Mouse (Mus musculus) forebrain, embryonic 13.5 days (tissue): ENCODE data around the gene Jmjd1c. TPM values are rescaled to one million over a fixed set of nuclear protein-coding genes. Genes with fewer than 3 reads are reported as not detected.

Experiments
- ATAC-seq: fragments of 200-750 bp; cut with Nextera tagmentation; 2 replicates; pipeline ENCODE4 v1.8.0; 2017
- H3K27ac ChIP-seq: fragments of 300-500 bp; sonication (generic); 2 replicates; pipeline ENCODE4 v1.5.1; 2015; ENCODE audit warnings: inconsistent platforms, mild to moderate bottlenecking, moderate library complexity
- H3K27me3 ChIP-seq: fragments of 300-500 bp; sonication (generic); 2 replicates; pipeline ENCODE4 v1.6.1; 2015; ENCODE audit warnings: mild to moderate bottlenecking, inconsistent platforms
- H3K36me3 ChIP-seq: fragments of 300-500 bp; sonication (generic); 2 replicates; pipeline ENCODE4 v1.6.1; 2015; ENCODE audit warnings: mild to moderate bottlenecking, inconsistent platforms; ENCODE audit not compliant: poor library complexity, severe bottlenecking
- H3K4me1 ChIP-seq: fragments of 300-500 bp; sonication (generic); 2 replicates; pipeline ENCODE4 v1.6.1; 2015; ENCODE audit warnings: inconsistent platforms
- H3K4me2 ChIP-seq: fragments of 300-500 bp; sonication (generic); 2 replicates; pipeline ENCODE4 v1.6.1; 2015; ENCODE audit warnings: inconsistent platforms, mild to moderate bottlenecking, moderate library complexity
- H3K4me3 ChIP-seq: fragments of 300-500 bp; sonication (generic); 2 replicates; pipeline ENCODE4 v1.5.1; 2015; ENCODE audit warnings: mild to moderate bottlenecking, inconsistent platforms
- H3K9ac ChIP-seq: fragments of 300-500 bp; sonication (generic); 2 replicates; pipeline ENCODE4 v1.6.1; 2015; ENCODE audit warnings: mild to moderate bottlenecking, inconsistent platforms
- H3K9me3 ChIP-seq: fragments of 300-500 bp; sonication (generic); replicated peaks from 2 replicates; pipeline ENCODE4 v1.6.1; 2016; ENCODE audit warnings: inconsistent platforms
- whole genome bisulfite sequencing: fragments of 180-500 bp; shearing (Covaris S2); methylation state at CpG from one replicate; pipeline ENCODE4 v1.1.7; 2015; 5-methylcytosine and 5-hydroxymethylcytosine counted together
- polyA plus RNA-seq: library from polyadenylated mRNA; unstranded; fragments of >200 nt; fragmentation: Nextera tagmentation; extraction: Ambion mirVana; gene quantifications from 2 replicates; pipeline ENCODE4 v1.2.1, GENCODE M21; 2015

Gene Jmjd1c
- polyA plus RNA-seq, 1 experiment from 2014 or later: 49.6 TPM

- H3K9me3 ChIP-seq: no peaks in the 10 kb centered on the region
- no peak overlapping the region for H3K4me3 ChIP-seq
- no peak for ATAC-seq
- no peaks in the 10 kb centered on the region for H3K36me3 ChIP-seq
- H3K27ac ChIP-seq: no peak overlapping the region
- peaks cover 11% of the 10 kb centered on the region for H3K4me1 ChIP-seq
- no peaks in the 10 kb centered on the region for H3K27me3 ChIP-seq
- WGBS: 96% methylated on average over 11 of the region's 11 CpGs
- no peak overlapping the region for H3K9ac ChIP-seq
- no peak overlapping the region for H3K4me2 ChIP-seq
These were observed 108.9 kb downstream of the Jmjd1c start for GRCm38 (mm10) chr10:67204652-67205407.

- no peak for ATAC-seq
- no peaks in the 10 kb centered on the region for H3K9me3 ChIP-seq
- WGBS: 82% methylated on average over 2 of the region's 2 CpGs
- H3K27me3 ChIP-seq: no peaks in the 10 kb centered on the region
- no peak overlapping the region for H3K27ac ChIP-seq
- no peak overlapping the region for H3K4me3 ChIP-seq
- H3K9ac ChIP-seq: no peak overlapping the region
- 0 out of 2 replicates have a peak, but pooled peaks cover 4% of the 10 kb centered on the region for H3K4me1 ChIP-seq
- no peak overlapping the region for H3K4me2 ChIP-seq
- H3K36me3 ChIP-seq: no peaks in the 10 kb centered on the region
These were observed 112.0 kb downstream of the Jmjd1c start for GRCm38 (mm10) chr10:67207931-67208330.

GRCm38 (mm10) chr10:67209916-67210675 lies 114.2 kb downstream of the Jmjd1c start:
- Histone ChIP-seq H3K27me3 (no peaks in the 10 kb centered on the region), H3K27ac (no peak overlapping the region), H3K4me3 (no peak overlapping the region), H3K36me3 (no peaks in the 10 kb centered on the region), H3K9ac (no peak overlapping the region), H3K9me3 (no peaks in the 10 kb centered on the region), H3K4me2 (no peak overlapping the region), H3K4me1 (peaks cover 18% of the 10 kb centered on the region)
- ATAC-seq: no peak
- WGBS: 85% methylated on average over 4 of the region's 4 CpGs

- no peak for ATAC-seq
- no peak overlapping the region for H3K27ac ChIP-seq
- H3K9me3 ChIP-seq: no peaks in the 10 kb centered on the region
- H3K4me1 ChIP-seq: peaks cover 14% of the 10 kb centered on the region
- no peak overlapping the region for H3K4me2 ChIP-seq
- H3K9ac ChIP-seq: no peak overlapping the region
- no peak overlapping the region for H3K4me3 ChIP-seq
- no peaks in the 10 kb centered on the region for H3K27me3 ChIP-seq
- 96% methylated on average over 5 of the region's 5 CpGs for WGBS
- H3K36me3 ChIP-seq: no peaks in the 10 kb centered on the region
These were observed 116.1 kb downstream of the Jmjd1c start for GRCm38 (mm10) chr10:67212031-67212430.

GRCm38 (mm10) chr10:67213720-67214119 lies 117.8 kb downstream of the Jmjd1c start:
- H3K36me3 ChIP-seq: peaks cover 3% of the 10 kb centered on the region
- peaks cover 14% of the 10 kb centered on the region for H3K4me1 ChIP-seq
- no peak overlapping the region for H3K4me3 ChIP-seq
- no peaks in the 10 kb centered on the region for H3K27me3 ChIP-seq
- 29% methylated on average over 1 of the region's 1 CpGs for WGBS
- no peak overlapping the region for H3K27ac ChIP-seq
- no peak overlapping the region for H3K4me2 ChIP-seq
- H3K9me3 ChIP-seq: no peaks in the 10 kb centered on the region
- no peak overlapping the region for H3K9ac ChIP-seq
- ATAC-seq: no peak

GRCm38 (mm10) chr10:67215133-67215532 lies 119.2 kb downstream of the Jmjd1c start:
- WGBS: 76% methylated on average over 4 of the region's 4 CpGs

GRCm38 (mm10) chr10:67216872-67217271 lies 120.9 kb downstream of the Jmjd1c start:
- ATAC-seq: no peak
- H3K27ac ChIP-seq: no peak overlapping the region
- 74% methylated on average over 3 of the region's 3 CpGs for WGBS

More at GRCm38 (mm10) chr10:67215133-67215532, 119.2 kb downstream of the Jmjd1c start:
- H3K27me3 ChIP-seq: no peaks in the 10 kb centered on the region
- no peak overlapping the region for H3K27ac ChIP-seq
- no peaks in the 10 kb centered on the region for H3K9me3 ChIP-seq
- no peak for ATAC-seq
- no peak overlapping the region for H3K9ac ChIP-seq
- H3K36me3 ChIP-seq: peaks cover 17% of the 10 kb centered on the region
- H3K4me2 ChIP-seq: no peak overlapping the region
- no peak overlapping the region for H3K4me3 ChIP-seq
- H3K4me1 ChIP-seq: peaks cover 14% of the 10 kb centered on the region

GRCm38 (mm10) chr10:67218873-67219565 lies 123.1 kb downstream of the Jmjd1c start:
- Histone ChIP-seq H3K36me3 (peaks cover 28% of the 10 kb centered on the region), H3K4me2 (no peak overlapping the region), H3K27me3 (no peaks in the 10 kb centered on the region), H3K4me3 (no peak overlapping the region), H3K9ac (no peak overlapping the region), H3K9me3 (no peaks in the 10 kb centered on the region), H3K4me1 (peaks cover 6% of the 10 kb centered on the region), H3K27ac (no peak overlapping the region)
- no peak for ATAC-seq
- 95% methylated on average over 18 of the region's 18 CpGs for WGBS

More at GRCm38 (mm10) chr10:67216872-67217271, 120.9 kb downstream of the Jmjd1c start:
- H3K9me3 ChIP-seq: no peaks in the 10 kb centered on the region
- H3K4me2 ChIP-seq: no peak overlapping the region
- no peak overlapping the region for H3K4me3 ChIP-seq
- H3K27me3 ChIP-seq: no peaks in the 10 kb centered on the region
- no peak overlapping the region for H3K9ac ChIP-seq
- peaks cover 25% of the 10 kb centered on the region for H3K36me3 ChIP-seq
- peaks cover 14% of the 10 kb centered on the region for H3K4me1 ChIP-seq

- Histone ChIP-seq H3K9ac (no peak overlapping the region), H3K27me3 (no peaks in the 10 kb centered on the region), H3K4me2 (no peak overlapping the region), H3K36me3 (peaks cover 40% of the 10 kb centered on the region), H3K4me3 (no peak overlapping the region), H3K27ac (no peak overlapping the region), H3K9me3 (no peaks in the 10 kb centered on the region), H3K4me1 (no peaks in the 10 kb centered on the region; the same call in 1 of the 2 replicates)
- WGBS: 79% methylated on average over 4 of the region's 4 CpGs
- ATAC-seq: no peak
These were observed 124.3 kb downstream of the Jmjd1c start for GRCm38 (mm10) chr10:67220251-67220650.

- no peaks in the 10 kb centered on the region; the same call in 1 of the 2 replicates for H3K4me1 ChIP-seq
- H3K9ac ChIP-seq: no peak overlapping the region
- H3K9me3 ChIP-seq: no peaks in the 10 kb centered on the region
- no peak overlapping the region for H3K4me2 ChIP-seq
- H3K4me3 ChIP-seq: no peak overlapping the region
- peaks cover 50% of the 10 kb centered on the region for H3K36me3 ChIP-seq
- H3K27ac ChIP-seq: no peak overlapping the region
- WGBS: 44% methylated on average over 5 of the region's 5 CpGs
- H3K27me3 ChIP-seq: no peaks in the 10 kb centered on the region
- ATAC-seq: no peak
These were observed 125.4 kb downstream of the Jmjd1c start for GRCm38 (mm10) chr10:67221284-67221683.

GRCm38 (mm10) chr10:67223942-67224341 lies 128.0 kb downstream of the Jmjd1c start:
- peaks cover 54% of the 10 kb centered on the region for H3K36me3 ChIP-seq

GRCm38 (mm10) chr10:67225528-67225927 lies 129.6 kb downstream of the Jmjd1c start:
- WGBS: 93% methylated on average over 6 of the region's 6 CpGs
- no peak overlapping the region for H3K4me2 ChIP-seq
- peaks cover 45% of the 10 kb centered on the region for H3K36me3 ChIP-seq
- no peak for ATAC-seq
- H3K9ac ChIP-seq: no peak overlapping the region
- no peaks in the 10 kb centered on the region for H3K27me3 ChIP-seq
- H3K9me3 ChIP-seq: no peaks in the 10 kb centered on the region
- no peak overlapping the region for H3K4me3 ChIP-seq
- no peak overlapping the region for H3K27ac ChIP-seq
- H3K4me1 ChIP-seq: no peaks in the 10 kb centered on the region; the same call in 1 of the 2 replicates

More at GRCm38 (mm10) chr10:67223942-67224341, 128.0 kb downstream of the Jmjd1c start:
- Histone ChIP-seq H3K9ac (no peak overlapping the region), H3K27me3 (no peaks in the 10 kb centered on the region), H3K9me3 (no peaks in the 10 kb centered on the region), H3K27ac (no peak overlapping the region), H3K4me3 (no peak overlapping the region), H3K4me1 (no peaks in the 10 kb centered on the region; the same call in 1 of the 2 replicates), H3K4me2 (no peak overlapping the region)
- 79% methylated on average over 3 of the region's 4 CpGs for WGBS
- ATAC-seq: no peak
